Mouse (Mus musculus) olfactory bulb, adult 2 months (tissue): ENCODE measurements around the gene Upk2.

ENCODE experiments used
- CTCF ChIP-seq: fragments of 200-500 bp; IDR thresholded peaks from 2 replicates; pipeline ENCODE4 v1.5.1; 2012; ENCODE audit warnings: low read depth, mild to moderate bottlenecking, low read length, moderate library complexity; ENCODE audit not compliant: insufficient read depth
- POLR2A ChIP-seq: fragments of 200-500 bp; IDR thresholded peaks from 2 replicates; pipeline ENCODE4 v1.6.1; 2012; ENCODE audit warnings: mild to moderate bottlenecking, low read depth, low read length, moderate library complexity; ENCODE audit not compliant: insufficient read depth

DNA sequence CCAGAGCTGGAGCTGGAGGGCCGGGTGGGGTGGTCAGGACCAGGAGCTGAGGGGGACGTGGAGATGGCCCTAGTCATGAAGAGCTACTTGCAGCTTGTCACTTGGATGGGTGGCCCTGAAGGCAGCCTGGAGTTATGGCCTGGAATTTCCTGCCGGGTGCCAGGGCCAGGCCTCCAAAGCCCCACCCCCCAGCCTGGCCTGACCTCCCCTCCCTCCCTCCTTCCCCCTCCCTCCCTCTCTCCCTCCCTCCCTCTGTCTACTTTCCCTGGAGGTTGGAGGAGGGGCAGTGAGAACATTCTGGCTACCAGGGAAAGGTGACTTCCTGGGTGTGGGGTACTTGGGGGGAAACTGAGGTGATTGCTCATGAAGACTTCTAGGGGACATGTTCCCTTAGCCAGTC lies 31.6 kb upstream of the Upk2 start:
- TF ChIP-seq CTCF (no peak), POLR2A (no peak)
